Mouse (Mus musculus): ENCODE measurements at regions not wholly inside any gene's neighbourhood (a gene's known extent, or its start where the extent isn't known, plus 50 kb on each side); places are given as distances from the start of the nearest gene placed in this dataset.
A peak's percentile ranks its signal among the peaks of the same experiment; 100 is the strongest.
"Not testable (repeated sequence)": the region's sequence is repeated elsewhere in the genome, so short reads cannot be mapped to it uniquely, and the experiment has no call there.

DNA sequence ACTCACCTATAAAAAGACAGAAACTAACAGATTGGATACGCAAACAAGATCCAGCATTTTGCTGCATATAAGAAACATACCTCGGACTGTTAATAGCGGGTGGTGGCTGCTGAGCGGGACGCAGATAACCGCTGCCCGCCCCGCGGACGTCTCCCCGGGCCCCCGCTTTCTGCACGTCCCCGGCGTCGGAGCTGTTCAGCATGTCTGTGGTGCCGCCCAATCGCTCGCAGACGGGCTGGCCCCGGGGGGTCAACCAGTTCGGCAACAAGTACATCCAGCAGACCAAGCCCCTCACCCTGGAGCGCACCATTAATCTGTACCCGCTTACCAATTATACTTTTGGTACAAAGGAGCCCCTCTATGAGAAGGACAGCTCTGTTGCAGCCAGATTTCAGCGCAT is 682.4 kb upstream of the Agtr1b start:
- not testable (repeated sequence) for ATAC-seq
- 67% methylated on average over 17 of the region's 25 CpGs for WGBS

GRCm38 (mm10) chr3:21045981-21046380 is 679.0 kb upstream of the Agtr1b start:
- no peak overlapping the region for H3K4me3 ChIP-seq (ENCODE audit: low read depth, low read length)

More for the DNA sequence above, 682.4 kb upstream of the Agtr1b start:
- H3K36me3 ChIP-seq (ENCODE audit: control insufficient read depth, insufficient read depth, low read length); H3K4me2 ChIP-seq (ENCODE audit: low read length); H3K4me1 ChIP-seq (ENCODE audit: control insufficient read depth, insufficient read depth, low read length); H3K27me3 ChIP-seq (ENCODE audit: control insufficient read depth, insufficient read depth, low read depth, low read length); H3K9me3 ChIP-seq (replicated peaks; ENCODE audit: control insufficient read depth, low read length, poor library complexity, severe bottlenecking); H3K9ac ChIP-seq (ENCODE audit: low read depth, low read length); H3K27ac ChIP-seq (ENCODE audit: low read length); H3K4me3 ChIP-seq (ENCODE audit: low read depth, low read length): not testable (repeated sequence)

DNA sequence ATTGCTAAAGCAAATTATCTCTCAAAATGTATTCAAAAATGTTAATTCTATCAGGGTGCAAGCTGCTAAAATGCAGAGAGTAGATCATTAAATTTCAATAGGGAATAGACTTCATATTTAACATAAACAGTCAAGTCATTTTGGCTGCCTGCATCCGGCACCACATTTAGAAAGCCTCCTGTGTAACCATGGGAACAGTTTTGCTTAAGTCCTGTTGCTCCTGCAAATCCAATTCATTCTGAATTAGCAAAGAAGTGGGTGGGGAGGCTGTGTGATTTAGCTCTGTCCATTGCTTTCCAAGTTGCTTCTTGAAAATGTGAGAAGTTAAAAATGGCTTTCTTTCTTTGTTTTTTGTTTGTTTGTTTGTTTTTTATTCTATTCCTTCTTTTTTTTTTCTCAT is 658.9 kb upstream of the Agtr1b start:
- ATAC-seq, result peak; percentile 72
- Histone ChIP-seq H3K4me2 (ENCODE audit: low read length) (no peak overlapping the region), H3K27me3 (ENCODE audit: control insufficient read depth, insufficient read depth, low read depth, low read length) (no peaks in the 10 kb centered on the region), H3K4me1 (ENCODE audit: control insufficient read depth, insufficient read depth, low read length) (no peaks in the 10 kb centered on the region), H3K4me3 (ENCODE audit: low read depth, low read length) (no peak overlapping the region), H3K9me3 (replicated peaks; ENCODE audit: control insufficient read depth, low read length, poor library complexity, severe bottlenecking) (no peaks in the 10 kb centered on the region), H3K36me3 (ENCODE audit: control insufficient read depth, insufficient read depth, low read length) (no peaks in the 10 kb centered on the region), H3K9ac (ENCODE audit: low read depth, low read length) (no peak overlapping the region), H3K27ac (ENCODE audit: low read length) (no peak overlapping the region)
- WGBS, result 5% methylated on average over 1 of the region's 1 CpGs

More at GRCm38 (mm10) chr3:21045981-21046380, 679.0 kb upstream of the Agtr1b start:
- H3K4me2 ChIP-seq (ENCODE audit: low read length), result no peak overlapping the region
- 69% methylated on average over 3 of the region's 3 CpGs for WGBS
- H3K27ac ChIP-seq (ENCODE audit: low read length), result no peak overlapping the region
- no peak overlapping the region for H3K9ac ChIP-seq (ENCODE audit: low read depth, low read length)
- H3K9me3 ChIP-seq (replicated peaks; ENCODE audit: control insufficient read depth, low read length, poor library complexity, severe bottlenecking), result no peaks in the 10 kb centered on the region
- H3K36me3 ChIP-seq (ENCODE audit: control insufficient read depth, insufficient read depth, low read length), result no peaks in the 10 kb centered on the region
- ATAC-seq, result no peak
- no peaks in the 10 kb centered on the region for H3K4me1 ChIP-seq (ENCODE audit: control insufficient read depth, insufficient read depth, low read length)
- no peaks in the 10 kb centered on the region for H3K27me3 ChIP-seq (ENCODE audit: control insufficient read depth, insufficient read depth, low read depth, low read length)

- Histone ChIP-seq H3K27me3 (ENCODE audit: control insufficient read depth, insufficient read depth, low read depth, low read length) (no peaks in the 10 kb centered on the region), H3K9ac (ENCODE audit: low read depth, low read length) (no peak overlapping the region), H3K4me1 (ENCODE audit: control insufficient read depth, insufficient read depth, low read length) (no peaks in the 10 kb centered on the region), H3K27ac (ENCODE audit: low read length) (no peak overlapping the region), H3K4me3 (ENCODE audit: low read depth, low read length) (no peak overlapping the region), H3K4me2 (ENCODE audit: low read length) (no peak overlapping the region), H3K9me3 (replicated peaks; ENCODE audit: control insufficient read depth, low read length, poor library complexity, severe bottlenecking) (no peaks in the 10 kb centered on the region), H3K36me3 (ENCODE audit: control insufficient read depth, insufficient read depth, low read length) (no peaks in the 10 kb centered on the region)
- no peak for ATAC-seq
- WGBS, result 68% methylated on average over 1 of the region's 1 CpGs
These were observed 654.0 kb upstream of the Agtr1b start for GRCm38 (mm10) chr3:21020946-21021345.

DNA sequence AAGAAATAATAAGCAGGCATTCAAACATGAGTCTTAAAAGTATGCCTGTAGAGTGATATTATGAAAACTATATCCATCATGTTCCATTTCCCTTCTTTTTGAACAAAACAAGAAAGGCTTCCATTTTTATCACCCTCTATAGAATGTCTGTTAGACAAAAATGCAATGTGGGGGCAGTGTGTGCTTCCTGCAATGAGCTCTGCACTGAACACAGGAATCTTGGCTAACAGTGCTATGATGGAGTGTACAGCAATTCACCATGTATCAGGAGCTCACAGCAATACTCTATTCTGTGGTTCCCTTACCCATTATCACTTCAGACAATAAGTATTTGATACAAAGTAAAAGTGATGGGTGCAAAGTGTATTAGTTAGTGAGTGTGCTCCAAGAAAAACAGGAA is 653.3 kb upstream of the Agtr1b start:
- no peaks in the 10 kb centered on the region for H3K36me3 ChIP-seq (ENCODE audit: control insufficient read depth, insufficient read depth, low read length)
- H3K27ac ChIP-seq (ENCODE audit: low read length), result no peak overlapping the region
- H3K4me3 ChIP-seq (ENCODE audit: low read depth, low read length), result no peak overlapping the region
- no peaks in the 10 kb centered on the region for H3K27me3 ChIP-seq (ENCODE audit: control insufficient read depth, insufficient read depth, low read depth, low read length)
- H3K4me1 ChIP-seq (ENCODE audit: control insufficient read depth, insufficient read depth, low read length), result no peaks in the 10 kb centered on the region
- ATAC-seq, result no peak
- no peak overlapping the region for H3K4me2 ChIP-seq (ENCODE audit: low read length)
- H3K9ac ChIP-seq (ENCODE audit: low read depth, low read length), result no peak overlapping the region
- H3K9me3 ChIP-seq (replicated peaks; ENCODE audit: control insufficient read depth, low read length, poor library complexity, severe bottlenecking), result no peaks in the 10 kb centered on the region

GRCm38 (mm10) chr3:21009650-21010049 is 642.7 kb upstream of the Agtr1b start:
- Histone ChIP-seq H3K9ac (ENCODE audit: low read depth, low read length) (no peak overlapping the region), H3K36me3 (ENCODE audit: control insufficient read depth, insufficient read depth, low read length) (no peaks in the 10 kb centered on the region), H3K27ac (ENCODE audit: low read length) (no peak overlapping the region), H3K4me3 (ENCODE audit: low read depth, low read length) (no peak overlapping the region), H3K27me3 (ENCODE audit: control insufficient read depth, insufficient read depth, low read depth, low read length) (no peaks in the 10 kb centered on the region), H3K9me3 (replicated peaks; ENCODE audit: control insufficient read depth, low read length, poor library complexity, severe bottlenecking) (no peaks in the 10 kb centered on the region), H3K4me1 (ENCODE audit: control insufficient read depth, insufficient read depth, low read length) (no peaks in the 10 kb centered on the region), H3K4me2 (ENCODE audit: low read length) (no peak overlapping the region)
- no peak for ATAC-seq
- WGBS, result 96% methylated on average over 1 of the region's 1 CpGs

- H3K4me3 ChIP-seq (ENCODE audit: low read depth, low read length), result no peak overlapping the region
- H3K4me1 ChIP-seq (ENCODE audit: control insufficient read depth, insufficient read depth, low read length), result no peaks in the 10 kb centered on the region
- no peak overlapping the region for H3K9ac ChIP-seq (ENCODE audit: low read depth, low read length)
- no peaks in the 10 kb centered on the region for H3K9me3 ChIP-seq (replicated peaks; ENCODE audit: control insufficient read depth, low read length, poor library complexity, severe bottlenecking)
- H3K27me3 ChIP-seq (ENCODE audit: control insufficient read depth, insufficient read depth, low read depth, low read length), result no peaks in the 10 kb centered on the region
- no peaks in the 10 kb centered on the region for H3K36me3 ChIP-seq (ENCODE audit: control insufficient read depth, insufficient read depth, low read length)
- no peak for ATAC-seq
- H3K27ac ChIP-seq (ENCODE audit: low read length), result no peak overlapping the region
- no peak overlapping the region for H3K4me2 ChIP-seq (ENCODE audit: low read length)
These were observed 631.3 kb upstream of the Agtr1b start for GRCm38 (mm10) chr3:20998295-20998694.

DNA sequence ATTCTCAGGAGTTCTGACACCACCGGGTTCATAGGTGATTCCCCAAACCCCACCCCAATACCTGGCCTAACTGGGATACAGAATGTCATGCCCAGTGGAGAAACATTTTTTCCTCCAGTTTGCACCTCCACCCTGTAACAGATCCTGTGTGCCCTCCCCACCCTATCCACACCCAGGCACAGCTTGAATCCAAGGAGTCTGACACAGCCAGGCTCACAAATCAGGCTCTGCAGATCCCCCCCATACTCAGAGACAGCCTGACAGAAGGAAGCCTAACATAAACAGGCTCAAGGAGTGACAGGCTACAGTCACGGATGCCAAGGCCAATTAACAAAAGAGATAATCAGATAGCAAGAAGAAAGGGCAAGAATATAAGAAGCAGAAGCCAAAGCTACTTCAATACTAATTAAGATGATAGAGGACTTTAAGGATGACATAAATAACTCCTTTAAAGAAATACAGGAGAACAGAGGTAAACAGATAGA is 622.6 kb upstream of the Agtr1b start:
- H3K9me3 ChIP-seq (replicated peaks; ENCODE audit: control insufficient read depth, low read length, poor library complexity, severe bottlenecking), result 0 out of 2 replicates have a peak, but pooled peaks cover 2% of the 10 kb centered on the region
- H3K36me3 ChIP-seq (ENCODE audit: control insufficient read depth, insufficient read depth, low read length), result no peaks in the 10 kb centered on the region
- ATAC-seq, result no peak
- no peaks in the 10 kb centered on the region for H3K27me3 ChIP-seq (ENCODE audit: control insufficient read depth, insufficient read depth, low read depth, low read length)
- H3K4me3 ChIP-seq (ENCODE audit: low read depth, low read length), result no peak overlapping the region
- H3K4me1 ChIP-seq (ENCODE audit: control insufficient read depth, insufficient read depth, low read length), result peaks cover 17% of the 10 kb centered on the region
- WGBS, result 51% methylated on average over 2 of the region's 2 CpGs
- no peak overlapping the region for H3K4me2 ChIP-seq (ENCODE audit: low read length)
- H3K27ac ChIP-seq (ENCODE audit: low read length), result no peak overlapping the region
- no peak overlapping the region for H3K9ac ChIP-seq (ENCODE audit: low read depth, low read length)

DNA sequence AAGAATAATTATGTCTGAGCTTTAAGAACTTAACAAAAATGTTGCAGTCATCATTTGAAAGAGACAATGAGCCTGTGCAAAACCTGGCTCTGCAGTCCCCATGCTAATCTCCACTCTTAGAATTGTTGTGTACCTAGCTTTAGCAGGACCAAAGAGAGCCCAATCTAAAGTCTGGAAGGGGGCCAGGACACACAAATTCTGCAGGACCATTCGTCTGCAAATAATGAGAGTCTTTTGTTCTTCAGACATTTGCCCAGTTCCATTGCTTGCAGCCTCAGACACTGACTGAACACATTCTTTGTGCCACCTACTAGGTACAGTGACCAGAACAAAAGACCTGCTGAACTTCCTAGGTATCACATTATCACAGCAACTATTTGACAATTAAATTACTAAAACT is 620.0 kb upstream of the Agtr1b start:
- Histone ChIP-seq H3K4me3 (ENCODE audit: low read depth, low read length) (no peak overlapping the region), H3K27me3 (ENCODE audit: control insufficient read depth, insufficient read depth, low read depth, low read length) (no peaks in the 10 kb centered on the region), H3K4me1 (ENCODE audit: control insufficient read depth, insufficient read depth, low read length) (peaks cover 19% of the 10 kb centered on the region), H3K4me2 (ENCODE audit: low read length) (no peak overlapping the region), H3K36me3 (ENCODE audit: control insufficient read depth, insufficient read depth, low read length) (no peaks in the 10 kb centered on the region), H3K9ac (ENCODE audit: low read depth, low read length) (no peak overlapping the region), H3K9me3 (replicated peaks; ENCODE audit: control insufficient read depth, low read length, poor library complexity, severe bottlenecking) (0 out of 2 replicates have a peak, but pooled peaks cover 2% of the 10 kb centered on the region), H3K27ac (ENCODE audit: low read length) (peak overlapping the region; percentile 62)
- ATAC-seq, result peak; percentile 69
- WGBS, result 0% methylated on average over 1 of the region's 1 CpGs

DNA sequence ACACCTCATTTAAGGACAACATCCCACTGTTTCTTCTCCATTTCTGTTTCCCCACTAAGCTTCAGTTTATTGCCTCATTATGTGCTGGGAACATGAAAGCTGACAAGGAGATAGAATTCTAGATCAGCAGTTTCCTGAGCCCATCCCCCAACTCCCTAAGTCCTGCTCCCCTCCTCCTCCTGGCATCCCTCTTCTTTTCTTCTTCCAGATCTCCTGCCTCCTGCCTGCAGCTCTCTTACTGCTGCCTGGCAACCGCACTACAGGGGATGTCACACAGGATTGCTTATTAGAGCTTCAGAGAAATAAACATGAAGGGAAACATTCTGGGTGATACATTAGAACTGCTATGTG is 619.4 kb upstream of the Agtr1b start:
- Histone ChIP-seq H3K9me3 (replicated peaks; ENCODE audit: control insufficient read depth, low read length, poor library complexity, severe bottlenecking) (no peaks in the 10 kb centered on the region), H3K27ac (ENCODE audit: low read length) (peak overlapping the region; percentile 62), H3K27me3 (ENCODE audit: control insufficient read depth, insufficient read depth, low read depth, low read length) (no peaks in the 10 kb centered on the region), H3K36me3 (ENCODE audit: control insufficient read depth, insufficient read depth, low read length) (no peaks in the 10 kb centered on the region), H3K9ac (ENCODE audit: low read depth, low read length) (no peak overlapping the region), H3K4me2 (ENCODE audit: low read length) (peak overlapping the region; percentile 23), H3K4me1 (ENCODE audit: control insufficient read depth, insufficient read depth, low read length) (peaks cover 19% of the 10 kb centered on the region), H3K4me3 (ENCODE audit: low read depth, low read length) (no peak overlapping the region)
- 0% methylated on average over 1 of the region's 1 CpGs for WGBS
- ATAC-seq, result peak; percentile 94
